Mouse (Mus musculus) A20 (cell line): ENCODE data around the gene Metap2.
"Not testable (repeated sequence)": the region's sequence is repeated elsewhere in the genome, so short reads cannot be mapped to it uniquely, and the experiment has no call there.

ENCODE experiments used
- DNase-seq: peaks from one replicate; pipeline ENCODE4 v3.0.0-alpha.2; 2011; ENCODE audit warnings: low read depth, low spot score

Gene Metap2

DNA sequence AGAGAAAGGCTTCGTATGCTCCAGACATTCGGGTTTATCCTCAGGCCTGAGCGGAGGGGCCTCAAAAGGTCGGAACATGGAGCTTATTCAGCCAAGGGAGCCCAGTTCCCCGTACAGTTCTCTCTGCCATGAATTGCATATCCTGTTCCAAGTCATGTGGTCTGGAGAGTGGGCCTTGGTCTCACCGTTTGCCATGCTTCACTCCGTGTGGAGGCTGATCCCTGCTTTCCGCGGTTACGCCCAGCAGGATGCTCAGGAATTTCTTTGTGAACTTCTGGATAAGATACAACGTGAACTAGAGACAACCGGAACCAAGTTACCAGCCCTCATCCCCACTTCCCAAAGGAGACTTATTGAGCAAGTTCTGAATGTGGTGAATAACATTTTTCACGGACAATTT is 50.2 kb downstream of the Metap2 start:
- no peak for DNase-seq

DNA sequence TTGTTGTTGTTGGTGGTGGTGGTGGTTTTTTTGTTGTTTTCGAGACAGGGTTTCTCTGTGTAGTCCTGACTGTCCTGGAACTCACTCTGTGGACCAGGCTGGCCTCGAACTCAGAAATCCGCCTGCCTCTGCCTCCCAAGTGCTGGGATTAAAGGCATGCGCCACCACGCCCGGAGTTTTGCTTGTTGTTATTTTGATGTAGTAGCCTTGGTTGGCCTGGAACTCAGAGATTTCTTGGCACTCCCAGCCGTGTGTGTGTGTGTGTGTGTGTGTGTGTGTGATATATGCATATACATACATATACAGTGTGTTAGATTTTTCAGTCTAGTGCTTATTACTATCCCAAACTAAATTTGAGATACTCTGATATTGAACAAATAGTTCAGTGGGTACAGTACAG is 61.8 kb downstream of the Metap2 start:
- DNase-seq, result not testable (repeated sequence)

GRCm38 (mm10) chr10:93834394-93834745 is 62.5 kb downstream of the Metap2 start:
- DNase-seq, result no peak

GRCm38 (mm10) chr10:93833699-93834393 is 63.0 kb downstream of the Metap2 start:
- DNase-seq, result peak; percentile 81

- DNase-seq, result no peak
These were observed 63.6 kb downstream of the Metap2 start for GRCm38 (mm10) chr10:93833370-93833698.

GRCm38 (mm10) chr10:93832811-93833210 is 64.1 kb downstream of the Metap2 start:
- DNase-seq, result no peak

- DNase-seq, result no peak
These were observed 64.9 kb downstream of the Metap2 start for GRCm38 (mm10) chr10:93831730-93832574.

- no peak for DNase-seq
These were observed 65.8 kb downstream of the Metap2 start, which contains the start of gene Usp44 for GRCm38 (mm10) chr10:93830931-93831729. Usp44 (plus strand) TSS chr10:93831555.

DNA sequence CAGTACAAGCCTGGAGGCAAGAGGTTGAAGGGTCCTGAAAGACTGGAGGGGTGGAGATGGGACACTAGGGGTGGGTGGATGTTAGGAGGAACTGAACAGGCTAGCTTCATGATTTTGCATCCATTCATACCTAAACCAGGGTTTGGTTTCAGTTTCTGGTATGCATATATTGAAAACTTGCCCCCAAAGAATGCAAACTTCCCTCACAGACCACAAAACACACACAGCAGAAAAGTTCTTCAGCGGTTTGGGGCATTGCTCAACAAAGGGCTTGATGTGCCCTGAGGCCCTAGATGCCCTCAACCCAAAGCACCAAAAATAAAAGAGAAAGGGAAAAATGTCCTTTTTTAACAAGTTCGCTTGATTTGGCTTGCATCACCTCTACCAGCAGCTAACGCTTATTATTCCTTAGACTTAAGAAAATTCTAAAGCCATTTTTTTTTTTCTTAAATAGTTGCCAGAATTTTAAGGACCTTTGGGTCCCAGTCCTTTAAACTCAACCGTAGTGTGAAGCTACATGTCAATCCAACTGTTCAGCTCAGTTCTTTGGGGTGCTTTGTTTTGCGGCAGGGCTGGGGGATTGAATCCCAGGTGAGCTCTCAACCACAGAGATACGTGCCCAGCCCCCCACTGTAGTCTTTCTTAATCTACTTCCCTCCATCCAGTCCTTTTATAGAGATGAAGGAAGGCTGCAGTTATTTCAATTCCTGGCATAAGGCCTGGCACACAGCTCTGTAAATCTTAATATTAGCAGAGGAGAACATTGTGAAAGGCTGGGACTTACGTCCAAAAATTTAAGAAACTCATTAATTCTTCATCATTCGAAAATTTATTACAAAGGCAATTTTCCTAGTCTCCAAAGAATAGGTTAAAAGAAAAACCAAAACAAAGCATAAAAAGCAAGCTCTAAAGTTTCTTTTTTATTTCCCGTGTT is 66.7 kb downstream of the Metap2 start:
- peak; percentile 27 for DNase-seq

- peak; percentile 64 for DNase-seq
These were observed 78.2 kb downstream of the Metap2 start for GRCm38 (mm10) chr10:93818661-93819060.

- DNase-seq, result no peak
These were observed 83.1 kb downstream of the Metap2 start for GRCm38 (mm10) chr10:93813755-93814154.

- peak; percentile 58 for DNase-seq
These were observed 84.0 kb downstream of the Metap2 start for GRCm38 (mm10) chr10:93812774-93813415.

GRCm38 (mm10) chr10:93812098-93812497 is 84.8 kb downstream of the Metap2 start:
- no peak for DNase-seq

- no peak for DNase-seq
These were observed 86.2 kb downstream of the Metap2 start for GRCm38 (mm10) chr10:93810590-93811185.

- DNase-seq, result not testable (repeated sequence)
These were observed 87.5 kb downstream of the Metap2 start for GRCm38 (mm10) chr10:93809438-93809837.
